Mouse (Mus musculus): Measurements from ENCODE around the gene 1700030K09Rik.

The 1700030K09Rik gene

DNA sequence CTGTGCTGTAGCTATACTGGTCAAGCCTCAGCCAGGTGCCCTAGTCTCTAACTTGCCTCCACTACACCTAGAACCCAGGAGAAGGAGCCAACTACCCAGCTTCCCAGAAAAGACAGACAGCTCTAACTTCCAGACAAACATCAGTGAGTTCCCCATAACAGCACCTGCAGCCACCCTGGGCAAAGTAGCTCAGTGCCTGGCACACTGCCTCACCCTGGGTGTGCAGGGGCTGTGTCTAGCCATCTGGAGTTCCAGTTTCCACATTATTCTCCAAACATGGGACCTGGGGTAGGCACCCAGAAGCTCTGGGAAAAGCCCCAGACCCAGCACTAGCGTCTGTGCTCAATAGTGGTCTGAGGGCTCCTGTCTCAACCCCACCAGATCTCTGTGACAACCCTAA, 63.8 kb downstream of the 1700030K09Rik start:
- DNase-seq (ENCODE audit: low spot score), result no peak

Measured in lung, postnatal 25 days (tissue).